ENCODE assay signal across 8 mouse cellular contexts in the genomic region with DNA sequence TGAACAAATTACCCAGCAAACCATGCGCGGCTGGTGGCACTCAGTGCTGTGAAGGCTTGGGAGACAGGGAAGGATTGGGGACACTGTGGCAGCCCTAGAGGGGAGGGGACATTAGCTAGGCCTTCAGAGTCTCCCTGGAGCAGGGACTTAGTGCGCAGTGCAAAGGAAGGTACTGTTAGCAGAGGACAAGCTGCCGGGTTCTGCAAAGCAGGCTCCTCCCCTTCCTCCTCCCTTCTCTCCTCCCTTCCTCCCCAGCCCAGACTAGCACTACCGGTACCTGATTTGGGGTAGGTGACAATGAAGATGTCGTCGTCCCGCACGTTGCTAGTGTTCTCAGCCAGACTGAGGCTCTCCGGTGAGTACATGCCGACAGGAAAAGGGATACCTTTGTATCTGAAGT. TPM values are rescaled to one million over a fixed set of nuclear protein-coding genes. Genes with fewer than 3 reads are reported as not detected.
DNase-seq lines count a peak whose midpoint lies in the region; ATAC-seq lines count a peak whose summit lies in the region.

No protein-coding gene starts in this region.

- intact Hi-C loops in heart, postnatal 25 days (cut with DNase I) = no loop called here

- H3K27ac ChIP-seq in heart, embryonic 10.5 days = no peak overlapping the region
- no peak overlapping the region for H3K27ac ChIP-seq in limb, embryonic 12.5 days
- no peak overlapping the region for H3K27ac ChIP-seq in neural tube, embryonic 15.5 days (replicated peaks)

- peaks cover 10% of the 10 kb centered on the region for H3K4me1 ChIP-seq in heart, embryonic 10.5 days
- 0 out of 2 replicates have a peak, but pooled peaks cover 4% of the 10 kb centered on the region for H3K4me1 ChIP-seq in limb, embryonic 12.5 days (replicated peaks)
- no peaks in the 10 kb centered on the region for H3K4me1 ChIP-seq in neural tube, embryonic 15.5 days

- no peaks in the 10 kb centered on the region for H3K36me3 ChIP-seq in heart, embryonic 10.5 days
- H3K36me3 ChIP-seq in limb, embryonic 12.5 days = no peaks in the 10 kb centered on the region
- no peaks in the 10 kb centered on the region for H3K36me3 ChIP-seq in neural tube, embryonic 15.5 days

- 33% methylated on average over 11 of the region's 11 CpGs for WGBS in heart, embryonic 10.5 days
- WGBS in limb, embryonic 12.5 days = 31% methylated on average over 11 of the region's 11 CpGs
- WGBS in neural tube, embryonic 15.5 days = 42% methylated on average over 11 of the region's 11 CpGs

- H3K27me3 ChIP-seq in heart, embryonic 10.5 days (ENCODE audit: insufficient read depth, poor library complexity, severe bottlenecking) = peaks cover 18% of the 10 kb centered on the region
- no peaks in the 10 kb centered on the region for H3K27me3 ChIP-seq in limb, embryonic 12.5 days
- peaks cover 3% of the 10 kb centered on the region; the same call in 1 of the 2 replicates for H3K27me3 ChIP-seq in neural tube, embryonic 15.5 days (replicated peaks)

- no peak for DNase-seq in heart, embryonic 10.5 days (ENCODE audit: low spot score)
- no peak for DNase-seq in heart, postnatal 25 days (ENCODE audit: low spot score)
- peak; percentile 37 to 44 for DNase-seq in spleen, adult 18-20 months
- no peak for DNase-seq in spleen, postnatal 14 days (ENCODE audit: low spot score in 2 of 2)
- DNase-seq in embryo, embryonic 10 days (ENCODE audit: low spot score) = no peak
- no peak for DNase-seq in adrenal gland, postnatal 36 days

- peak overlapping the region; percentile 47 for H3K4me2 ChIP-seq in limb, embryonic 12.5 days
- peak overlapping the region; percentile 36 for H3K4me2 ChIP-seq in neural tube, embryonic 15.5 days

- H3K9me3 ChIP-seq in heart, embryonic 10.5 days = 0 out of 2 replicates have a peak, but pooled peaks cover 2% of the 10 kb centered on the region
- H3K9me3 ChIP-seq in limb, embryonic 12.5 days = 0 out of 2 replicates have a peak, but pooled peaks cover 3% of the 10 kb centered on the region
- no peaks in the 10 kb centered on the region for H3K9me3 ChIP-seq in neural tube, embryonic 15.5 days (replicated peaks)

- H3K4me3 ChIP-seq in heart, embryonic 10.5 days = peak overlapping the region; percentile 42
- H3K4me3 ChIP-seq in limb, embryonic 12.5 days (replicated peaks) = peak overlapping the region; percentile 26
- peak overlapping the region; percentile 9; the same call in 1 of the 2 replicates for H3K4me3 ChIP-seq in neural tube, embryonic 15.5 days (replicated peaks)

- H3K9ac ChIP-seq in limb, embryonic 12.5 days (replicated peaks) = 0 out of 2 replicates have a peak overlapping the region, but pooled peaks have one; percentile 28
- H3K9ac ChIP-seq in neural tube, embryonic 15.5 days (replicated peaks) = no peak overlapping the region

- 0 out of 2 replicates have a peak, but pooled peaks have one; percentile 33 for ATAC-seq in limb, embryonic 12.5 days (ENCODE audit: insufficient number of reproducible peaks, insufficient read depth, low FRiP score, low TSS enrichment, low read depth)
- no peak for ATAC-seq in neural tube, embryonic 15.5 days (ENCODE audit: low FRiP score)

RNA-seq across cellular contexts. Expression of gene Spaca4, which starts 16.2 kb away (rescaled TPM):
- not detected in 2 replicates for polyA plus RNA-seq in heart, embryonic 10.5 days (2016; fragmentation: Nextera tagmentation; extraction: Ambion mirVana)
- total RNA-seq in heart, postnatal 25 days (2021) = not detected
- not detected in 2 replicates for polyA plus RNA-seq in limb, embryonic 12.5 days (2016; fragmentation: Nextera tagmentation; extraction: Ambion mirVana)
- not detected in 2 replicates for polyA plus RNA-seq in neural tube, embryonic 15.5 days (2015; fragmentation: Nextera tagmentation; extraction: Ambion mirVana)
- not detected for total RNA-seq in adrenal gland, postnatal 36 days (2021)

RNA-seq across cellular contexts. Expression of gene Fam83e, which starts 20.8 kb away (rescaled TPM):
- polyA plus RNA-seq in heart, embryonic 10.5 days (2016; fragmentation: Nextera tagmentation; extraction: Ambion mirVana) = 0.76 and 1.2 TPM in 2 replicates
- under 1 TPM; 0.20 to 0.34 TPM for total RNA-seq in heart, postnatal 25 days (2021)
- polyA plus RNA-seq in limb, embryonic 12.5 days (2016; fragmentation: Nextera tagmentation; extraction: Ambion mirVana) = 1.0 and 1.3 TPM in 2 replicates
- 0.50 and 1.5 TPM in 2 replicates for polyA plus RNA-seq in neural tube, embryonic 15.5 days (2015; fragmentation: Nextera tagmentation; extraction: Ambion mirVana)
- under 1 TPM; 0.36 to 0.46 TPM for total RNA-seq in adrenal gland, postnatal 36 days (2021)

RNA-seq across cellular contexts. Expression of gene Sphk2, which starts 24.0 kb away (rescaled TPM):
- 24.7 and 29.3 TPM in 2 replicates for polyA plus RNA-seq in heart, embryonic 10.5 days (2016; fragmentation: Nextera tagmentation; extraction: Ambion mirVana)
- total RNA-seq in heart, postnatal 25 days (2021) = 10 to 100 TPM; 15.8 to 16.7 TPM
- polyA plus RNA-seq in limb, embryonic 12.5 days (2016; fragmentation: Nextera tagmentation; extraction: Ambion mirVana) = 32.5 TPM in 2 replicates
- 23.0 and 25.7 TPM in 2 replicates for polyA plus RNA-seq in neural tube, embryonic 15.5 days (2015; fragmentation: Nextera tagmentation; extraction: Ambion mirVana)
- 10 to 100 TPM; 35.5 to 35.6 TPM for total RNA-seq in adrenal gland, postnatal 36 days (2021)

RNA-seq across cellular contexts. Expression of gene Rpl18, which starts 26.5 kb away (rescaled TPM):
- polyA plus RNA-seq in heart, embryonic 10.5 days (2016; fragmentation: Nextera tagmentation; extraction: Ambion mirVana) = 860 and 1,046 TPM in 2 replicates
- total RNA-seq in heart, postnatal 25 days (2021) = 100 to 1,000 TPM; 507 to 553 TPM
- polyA plus RNA-seq in limb, embryonic 12.5 days (2016; fragmentation: Nextera tagmentation; extraction: Ambion mirVana) = 990 and 1,038 TPM in 2 replicates
- 573 and 682 TPM in 2 replicates for polyA plus RNA-seq in neural tube, embryonic 15.5 days (2015; fragmentation: Nextera tagmentation; extraction: Ambion mirVana)
- 1,000 to 10,000 TPM; 1,050 to 1,062 TPM for total RNA-seq in adrenal gland, postnatal 36 days (2021)

RNA-seq across cellular contexts. Expression of gene Dbp, which starts 36.9 kb away (rescaled TPM):
- polyA plus RNA-seq in heart, embryonic 10.5 days (2016; fragmentation: Nextera tagmentation; extraction: Ambion mirVana) = 2.7 and 3.2 TPM in 2 replicates
- 100 to 1,000 TPM in 1 of 2 experiments, 10 to 100 TPM in 1; 13.6 to 153 TPM for total RNA-seq in heart, postnatal 25 days (2021)
- 6.4 and 8.5 TPM in 2 replicates for polyA plus RNA-seq in limb, embryonic 12.5 days (2016; fragmentation: Nextera tagmentation; extraction: Ambion mirVana)
- polyA plus RNA-seq in neural tube, embryonic 15.5 days (2015; fragmentation: Nextera tagmentation; extraction: Ambion mirVana) = 3.3 and 3.9 TPM in 2 replicates
- total RNA-seq in adrenal gland, postnatal 36 days (2021) = 100 to 1,000 TPM; 125 to 262 TPM

Comparison
In these comparisons a context has a peak if more than half of its experiments do, and no peak if none do; other contexts are left out.
1. DNase-seq: peak in spleen, adult 18-20 months (2 of 2); none in heart, embryonic 10.5 days (single experiment), heart, postnatal 25 days (single experiment), spleen, postnatal 14 days (0 of 2), embryo, embryonic 10 days (single experiment) and adrenal gland, postnatal 36 days (0 of 2).
2. Peak in every context shown above with its lines, with median percentiles within 50 percentile points of each other: H3K4me3 ChIP-seq.